Mouse (Mus musculus) lung, embryonic 16.5 days (tissue): ENCODE results near the gene Rdh16. TPM values are rescaled to one million over a fixed set of nuclear protein-coding genes. Genes with fewer than 3 reads are reported as not detected.
A peak's percentile ranks its signal among the peaks of the same experiment; 100 is the strongest.
"Not testable (repeated sequence)": the region's sequence is repeated elsewhere in the genome, so short reads cannot be mapped to it uniquely, and the experiment has no call there.

ENCODE experiments used
- ATAC-seq: fragments of 200-750 bp; cut with Nextera tagmentation; 2 replicates; pipeline ENCODE4 v1.8.0; 2017; ENCODE audit warnings: low read depth, mild to moderate bottlenecking, moderate library complexity
- H3K27ac ChIP-seq: fragments of 300-500 bp; sonication (generic); 2 replicates; pipeline ENCODE4 v1.5.1; 2014; ENCODE audit warnings: mild to moderate bottlenecking, control low read depth, low read length
- H3K27me3 ChIP-seq: fragments of 300-500 bp; sonication (generic); 2 replicates; pipeline ENCODE4 v1.6.1; 2014; ENCODE audit warnings: low read depth, low read length, mixed read lengths; ENCODE audit not compliant: control insufficient read depth, insufficient read depth
- H3K36me3 ChIP-seq: fragments of 300-500 bp; sonication (generic); 2 replicates; pipeline ENCODE4 v1.6.1; 2014; ENCODE audit warnings: low read length; ENCODE audit not compliant: control insufficient read depth, insufficient read depth
- H3K4me1 ChIP-seq: fragments of 300-500 bp; sonication (generic); replicated peaks from 2 replicates; pipeline ENCODE4 v1.6.1; 2014; ENCODE audit warnings: low read length, mixed read lengths; ENCODE audit not compliant: control insufficient read depth, insufficient read depth
- H3K4me2 ChIP-seq: fragments of 300-500 bp; sonication (generic); 2 replicates; pipeline ENCODE4 v1.6.1; 2014; ENCODE audit warnings: low read depth, low read length, control low read depth
- H3K4me3 ChIP-seq: fragments of 300-500 bp; sonication (generic); 2 replicates; pipeline ENCODE4 v1.5.1; 2014; ENCODE audit warnings: mild to moderate bottlenecking, low read length, control low read depth
- H3K9ac ChIP-seq: fragments of 300-500 bp; sonication (generic); 2 replicates; pipeline ENCODE4 v1.6.1; 2014; ENCODE audit warnings: low read length, control low read depth
- H3K9me3 ChIP-seq: fragments of 300-500 bp; sonication (generic); 2 replicates; pipeline ENCODE4 v1.6.1; 2016; ENCODE audit warnings: low read length; ENCODE audit not compliant: control insufficient read depth
- WGBS: fragments of 180-500 bp; shearing (Covaris S2); extraction: QIAGEN DNeasy Blood & Tissue Kit; methylation state at CpG from one replicate; pipeline ENCODE4 v1.1.7; 2014; 5-methylcytosine and 5-hydroxymethylcytosine counted together
- polyA plus RNA-seq: library from polyadenylated mRNA; unstranded; fragments of >200 nt; fragmentation: Nextera tagmentation; extraction: Ambion mirVana; gene quantifications from 2 replicates; pipeline ENCODE4 v1.2.1, GENCODE M21; 2015

Gene Rdh16
- not detected in 2 replicates for polyA plus RNA-seq

DNA sequence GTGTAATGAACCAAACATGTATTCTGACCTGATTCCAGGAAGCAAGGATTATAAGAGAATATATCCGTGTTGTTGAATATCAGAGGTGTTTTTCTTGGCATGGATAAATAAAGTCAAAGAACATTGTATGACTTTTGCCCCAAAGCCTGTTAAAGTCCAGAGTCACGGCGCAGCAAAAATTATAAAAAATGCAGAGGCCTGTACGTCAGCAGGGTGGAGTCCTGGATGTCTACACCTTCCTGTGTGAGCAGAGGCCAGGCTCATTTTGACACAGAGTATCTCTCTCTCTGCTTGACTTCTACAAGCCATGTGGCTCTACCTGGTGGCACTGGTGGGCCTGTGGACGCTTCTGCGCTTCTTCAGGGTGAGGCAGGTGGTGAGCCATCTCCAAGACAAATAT lies at the start of gene Rdh16:
Rdh16 (plus strand) TSS at position 262 of the 400 bp plus-strand sequence.
- Histone ChIP-seq H3K9me3 (no peaks in the 10 kb centered on the region), H3K36me3 (no peaks in the 10 kb centered on the region), H3K9ac (no peak within 1 kb of the TSS), H3K27me3 (no peaks in the 10 kb centered on the region), H3K4me1 (no peaks in the 10 kb centered on the region), H3K4me3 (no peak within 1 kb of the TSS), H3K4me2 (no peak within 1 kb of the TSS), H3K27ac (no peak within 1 kb of the TSS)
- WGBS: 73% methylated on average over 6 of the region's 6 CpGs
- ATAC-seq: no peak

DNA sequence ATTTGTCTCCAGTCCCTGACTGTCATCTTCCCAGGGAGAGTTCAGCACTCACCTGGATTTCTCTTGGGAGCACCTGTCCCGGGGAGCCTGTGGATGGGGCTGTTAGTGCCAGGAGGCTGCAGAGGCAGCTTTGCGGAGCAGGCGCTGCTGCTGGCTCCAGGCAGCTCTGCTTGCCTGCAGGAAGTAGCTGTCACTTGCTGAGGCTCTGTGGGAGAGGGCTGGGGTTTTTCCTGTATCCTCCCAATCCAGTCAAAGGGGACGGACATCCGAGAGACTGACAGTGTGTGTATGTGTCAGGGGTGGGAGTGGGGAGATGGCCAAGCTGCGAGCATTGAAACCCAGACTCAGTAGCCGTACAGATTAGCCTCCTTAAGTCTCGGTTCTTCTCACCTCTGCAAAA lies 49.4 kb upstream of the Rdh16 start, which contains the start of gene Gpr182:
Gpr182 (minus strand) TSS at position 185 of the 400 bp plus-strand sequence.
- Histone ChIP-seq H3K9me3 (no peaks in the 10 kb centered on the region), H3K27me3 (no peaks in the 10 kb centered on the region), H3K4me1 (peaks cover 8% of the 10 kb centered on the region), H3K36me3 (peaks cover 10% of the 10 kb centered on the region), H3K9ac (peak within 1 kb of the TSS; percentile 33), H3K27ac (peak within 1 kb of the TSS; percentile 29), H3K4me2 (peak within 1 kb of the TSS; percentile 24), H3K4me3 (peak within 1 kb of the TSS; percentile 39)
- peak; percentile 61 for ATAC-seq
- WGBS: 30% methylated on average over 8 of the region's 8 CpGs

DNA sequence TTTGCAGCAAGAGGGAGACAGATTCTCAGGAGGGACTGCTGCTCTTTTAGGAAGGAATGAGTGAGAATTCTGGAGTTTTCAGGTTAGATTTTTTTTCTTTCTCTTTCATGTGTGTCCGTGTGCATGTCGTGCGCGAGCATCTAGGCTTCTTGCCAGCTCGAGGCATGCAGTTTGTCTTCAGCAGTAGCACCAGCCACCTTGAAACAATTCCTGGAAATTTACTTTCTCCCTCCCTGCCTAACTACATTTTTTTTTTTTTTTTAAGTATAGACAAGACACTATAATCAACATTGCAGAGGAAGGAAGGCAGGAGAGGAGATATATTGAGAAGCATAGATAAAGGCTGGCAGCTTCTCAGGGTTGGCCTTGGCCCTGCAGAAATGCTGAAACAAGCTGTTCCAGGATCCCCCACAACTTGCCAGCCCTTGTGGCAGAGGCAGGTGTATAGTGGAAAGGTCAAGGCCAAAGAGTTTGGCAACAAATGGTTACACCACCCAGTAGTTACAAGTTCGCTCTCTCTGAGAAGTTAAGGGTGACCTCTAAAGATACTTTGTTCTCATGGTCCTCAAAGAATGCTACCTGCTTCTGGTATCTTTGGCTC lies 46.3 kb upstream of the Rdh16 start:
- 50% methylated on average over 6 of the region's 6 CpGs for WGBS
- H3K36me3 ChIP-seq: no peaks in the 10 kb centered on the region
- H3K9me3 ChIP-seq: no peaks in the 10 kb centered on the region
- peaks cover 8% of the 10 kb centered on the region for H3K4me1 ChIP-seq
- no peak overlapping the region; the same call in 1 of the 2 replicates for H3K4me2 ChIP-seq
- peak; percentile 54 for ATAC-seq
- no peak overlapping the region for H3K9ac ChIP-seq
- H3K27ac ChIP-seq: peak overlapping the region; percentile 47
- H3K4me3 ChIP-seq: no peak overlapping the region
- H3K27me3 ChIP-seq: no peaks in the 10 kb centered on the region

GRCm38 (mm10) chr10:127755246-127755645 lies 45.7 kb upstream of the Rdh16 start:
- Histone ChIP-seq H3K27ac (peak overlapping the region; percentile 30), H3K27me3 (no peaks in the 10 kb centered on the region), H3K4me1 (peaks cover 8% of the 10 kb centered on the region), H3K4me3 (no peak overlapping the region), H3K4me2 (no peak overlapping the region), H3K9me3 (no peaks in the 10 kb centered on the region), H3K9ac (no peak overlapping the region), H3K36me3 (no peaks in the 10 kb centered on the region)
- WGBS: 39% methylated on average over 3 of the region's 3 CpGs
- ATAC-seq: no peak

GRCm38 (mm10) chr10:127755770-127756468 lies 45.0 kb upstream of the Rdh16 start:
- peak overlapping the region; percentile 49 for H3K9ac ChIP-seq
- H3K27me3 ChIP-seq: no peaks in the 10 kb centered on the region
- H3K27ac ChIP-seq: peak overlapping the region; percentile 70
- H3K4me2 ChIP-seq: peak overlapping the region; percentile 63
- peak; percentile 46 for ATAC-seq
- no peaks in the 10 kb centered on the region for H3K9me3 ChIP-seq
- WGBS: 15% methylated on average over 18 of the region's 18 CpGs
- peak overlapping the region; percentile 38 for H3K4me3 ChIP-seq
- H3K4me1 ChIP-seq: peaks cover 8% of the 10 kb centered on the region
- no peaks in the 10 kb centered on the region for H3K36me3 ChIP-seq

DNA sequence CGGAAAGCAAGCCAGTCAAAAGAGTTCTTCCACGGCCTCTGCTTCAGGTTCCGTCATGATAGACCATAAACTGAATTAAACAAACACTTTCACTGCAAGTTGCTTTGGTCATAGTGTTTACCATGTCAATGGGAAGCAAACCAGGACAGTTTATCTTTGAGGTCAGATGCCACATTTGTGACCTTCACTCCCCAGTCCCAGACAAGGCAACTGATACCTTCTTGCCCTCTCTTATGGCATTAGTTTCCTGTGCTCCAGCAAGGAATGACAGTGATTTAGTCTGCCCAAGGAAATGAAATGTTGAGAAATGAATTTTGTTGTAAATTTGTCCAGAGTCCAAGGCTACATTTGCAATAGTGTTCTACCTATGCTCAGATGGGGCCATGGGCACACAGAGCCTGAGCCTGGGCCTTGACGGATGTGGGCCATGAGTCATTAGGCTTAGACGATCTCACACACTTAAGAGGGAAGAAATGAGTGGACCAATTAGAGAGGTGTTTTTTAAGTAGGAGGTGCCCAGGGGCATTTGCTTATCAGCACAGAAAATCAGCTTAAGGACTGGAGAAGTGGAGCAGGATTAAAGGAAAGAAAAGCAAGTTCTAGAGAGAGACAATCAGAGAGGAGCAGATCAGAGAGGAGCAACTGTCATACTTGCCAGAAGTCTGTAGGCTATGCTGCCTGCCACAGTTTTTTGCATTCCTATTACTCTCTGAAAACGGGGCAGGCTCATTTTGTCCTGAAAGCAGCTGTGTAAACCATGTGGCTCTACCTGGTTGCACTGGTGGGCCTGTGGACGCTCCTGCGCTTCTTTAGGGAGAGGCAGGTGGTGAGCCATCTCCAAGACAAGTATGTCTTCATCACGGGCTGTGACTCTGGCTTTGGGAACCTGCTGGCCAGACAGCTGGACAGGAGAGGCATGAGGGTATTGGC lies 41.5 kb upstream of the Rdh16 start, which contains the start of the genes Rdh1 and Rdh16f1:
Rdh1 (plus strand) TSS at position 541 of the 930 bp plus-strand sequence.
Rdh16f1 (plus strand) TSS at position 607 of the 930 bp plus-strand sequence.
- H3K36me3 ChIP-seq: no peaks in the 10 kb centered on the region
- H3K4me1 ChIP-seq: peaks cover 8% of the 10 kb centered on the region
- ATAC-seq: no peak
- no peaks in the 10 kb centered on the region for H3K27me3 ChIP-seq
- WGBS: 53% methylated on average over 8 of the region's 9 CpGs
- H3K9me3 ChIP-seq: no peaks in the 10 kb centered on the region
- no peak within 1 kb of the TSS for H3K4me2 ChIP-seq
- no peak within 1 kb of the TSS for H3K9ac ChIP-seq
- 0 out of 2 replicates have a peak within 1 kb of the TSS, but pooled peaks have one; percentile 20 for H3K27ac ChIP-seq
- H3K4me3 ChIP-seq: no peak within 1 kb of the TSS

DNA sequence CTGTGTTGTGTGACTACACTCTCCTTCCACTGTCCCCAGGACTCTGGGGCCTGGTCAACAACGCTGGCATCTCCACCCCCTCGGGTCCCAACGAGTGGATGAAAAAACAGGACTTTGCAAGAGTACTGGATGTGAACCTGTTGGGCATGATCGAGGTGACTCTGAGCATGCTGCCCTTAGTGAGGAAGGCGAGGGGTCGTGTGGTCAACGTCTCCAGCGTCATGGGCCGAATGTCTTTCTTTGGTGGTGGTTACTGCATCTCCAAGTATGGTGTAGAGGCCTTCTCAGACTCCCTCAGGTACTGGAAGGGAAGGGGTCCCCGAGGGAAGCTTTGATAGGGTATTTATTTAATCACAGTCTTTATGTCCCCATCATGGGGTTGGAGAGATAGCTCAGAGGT lies 38.0 kb upstream of the Rdh16 start:
- H3K27ac ChIP-seq, H3K4me1 ChIP-seq, H3K36me3 ChIP-seq, ATAC-seq, H3K27me3 ChIP-seq, H3K9ac ChIP-seq, H3K4me2 ChIP-seq, H3K4me3 ChIP-seq, H3K9me3 ChIP-seq: not testable (repeated sequence)
- WGBS: 81% methylated on average over 10 of the region's 10 CpGs

DNA sequence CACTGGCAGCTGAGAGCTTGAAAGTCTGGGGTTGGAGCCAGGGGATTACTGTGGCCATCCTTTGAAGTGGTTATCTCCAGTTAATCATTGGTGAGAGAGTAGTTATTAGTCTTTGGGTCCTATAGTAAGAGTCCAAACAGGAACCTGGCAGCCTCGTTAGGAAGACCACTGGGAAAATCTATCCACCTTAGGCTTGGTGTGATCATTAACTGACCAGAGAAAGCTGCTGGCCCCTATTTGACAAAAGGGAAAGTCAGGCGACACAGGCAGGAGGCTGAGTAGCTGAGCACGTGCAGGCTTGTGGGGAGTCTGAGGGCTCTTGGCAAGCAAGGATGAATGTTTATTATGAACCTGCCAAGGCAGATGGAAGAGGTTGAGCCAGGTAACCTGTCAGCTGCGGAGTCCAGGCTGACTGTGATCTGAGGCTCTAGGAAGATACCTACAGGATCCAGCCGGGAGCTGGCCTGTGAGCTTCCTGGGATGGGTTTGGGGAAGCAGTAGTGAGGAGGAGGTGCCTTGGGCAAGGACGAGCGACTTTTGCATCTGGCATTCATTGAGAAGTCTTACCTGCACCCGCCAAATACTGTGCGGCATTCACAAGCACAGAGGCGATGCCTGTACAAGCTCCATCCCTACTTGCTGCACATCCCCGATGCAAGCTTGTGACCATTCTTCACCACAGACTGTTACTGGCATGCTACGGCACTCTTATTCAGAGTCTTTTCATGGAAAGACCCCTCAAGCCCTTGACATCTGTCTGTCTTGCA lies 36.9 kb upstream of the Rdh16 start:
- no peaks in the 10 kb centered on the region for H3K9me3 ChIP-seq
- no peak overlapping the region for H3K9ac ChIP-seq
- H3K4me1 ChIP-seq: no peaks in the 10 kb centered on the region
- WGBS: 47% methylated on average over 12 of the region's 12 CpGs
- H3K27ac ChIP-seq: no peak overlapping the region
- ATAC-seq: no peak
- H3K36me3 ChIP-seq: no peaks in the 10 kb centered on the region
- H3K27me3 ChIP-seq: no peaks in the 10 kb centered on the region
- H3K4me2 ChIP-seq: no peak overlapping the region
- H3K4me3 ChIP-seq: no peak overlapping the region
